Mouse (Mus musculus): Measurements from ENCODE around the gene Flvcr1. TPM values are rescaled to one million over a fixed set of nuclear protein-coding genes. Genes with fewer than 3 reads are reported as not detected.

The Flvcr1 gene
- polyA plus RNA-seq, 1 experiment: 7.0 TPM

GRCm38 (mm10) chr1:190979100-190979563, 46.8 kb downstream of the Flvcr1 start, which contains the start of gene Vash2:
Gene Vash2 (minus strand): TSS chr1:190979296.
- Histone ChIP-seq H3K79me2 (ENCODE audit: control insufficient read depth, insufficient read depth) (peaks cover 45% of the 10 kb centered on the region), H3K4me3 (ENCODE audit: insufficient read depth, poor library complexity, severe bottlenecking) (peak within 1 kb of the TSS; percentile 63), H3ac (ENCODE audit: control insufficient read depth, insufficient read length, low read depth) (peak within 1 kb of the TSS; percentile 95), H3K27me3 (ENCODE audit: control insufficient read depth, insufficient read depth, insufficient read length) (no peaks in the 10 kb centered on the region), H3K36me3 (ENCODE audit: control insufficient read depth, insufficient read depth) (peaks cover 5% of the 10 kb centered on the region), H3K79me3 (ENCODE audit: low read depth) (peaks cover 9% of the 10 kb centered on the region)
- TF ChIP-seq MYOD1 (IDR thresholded peaks at IDR 0.05; ENCODE audit: control insufficient read depth, insufficient read length, low read depth) (no peak), CEBPB (IDR thresholded peaks at IDR 0.05; ENCODE audit: low read depth) (no peak), MAX (IDR thresholded peaks at IDR 0.05) (peak; percentile 50), FOSL1 (IDR thresholded peaks at IDR 0.05; ENCODE audit: insufficient read depth, low read length, poor library complexity, severe bottlenecking) (peak; percentile 20)

- peaks cover 50% of the 10 kb centered on the region for H3K79me2 ChIP-seq (ENCODE audit: control insufficient read depth, insufficient read depth)
- TF ChIP-seq CEBPB (IDR thresholded peaks at IDR 0.05; ENCODE audit: low read depth) (no peak), MYOD1 (IDR thresholded peaks at IDR 0.05; ENCODE audit: control insufficient read depth, insufficient read length, low read depth) (no peak), CTCF (IDR thresholded peaks at IDR 0.05; ENCODE audit: control insufficient read depth, insufficient read depth, insufficient read length) (no peak), FOSL1 (IDR thresholded peaks at IDR 0.05; ENCODE audit: insufficient read depth, low read length, poor library complexity, severe bottlenecking) (no peak), MYOG (IDR thresholded peaks at IDR 0.05; ENCODE audit: control insufficient read depth, extremely low read depth, insufficient read length) (no peak), USF1 (IDR thresholded peaks at IDR 0.05; ENCODE audit: low read depth) (no peak), MAX (IDR thresholded peaks at IDR 0.05) (no peak)
- H3K36me3 ChIP-seq (ENCODE audit: control insufficient read depth, insufficient read depth): peaks cover 8% of the 10 kb centered on the region
- H3K4me3 ChIP-seq (ENCODE audit: insufficient read depth, poor library complexity, severe bottlenecking): peak overlapping the region; percentile 63
- H3K27me3 ChIP-seq (ENCODE audit: control insufficient read depth, insufficient read depth, insufficient read length): no peaks in the 10 kb centered on the region
- H3ac ChIP-seq (ENCODE audit: control insufficient read depth, insufficient read length, low read depth): peak overlapping the region; percentile 95
- H3K79me3 ChIP-seq (ENCODE audit: low read depth): peaks cover 9% of the 10 kb centered on the region
These were observed 47.4 kb downstream of the Flvcr1 start for GRCm38 (mm10) chr1:190978511-190979073.

GRCm38 (mm10) chr1:190978001-190978400, 48.0 kb downstream of the Flvcr1 start:
- H3K79me3 ChIP-seq (ENCODE audit: low read depth): peaks cover 9% of the 10 kb centered on the region
- peak overlapping the region; percentile 63 for H3K4me3 ChIP-seq (ENCODE audit: insufficient read depth, poor library complexity, severe bottlenecking)
- H3K36me3 ChIP-seq (ENCODE audit: control insufficient read depth, insufficient read depth): peaks cover 14% of the 10 kb centered on the region
- H3ac ChIP-seq (ENCODE audit: control insufficient read depth, insufficient read length, low read depth): peak overlapping the region; percentile 95
- peaks cover 50% of the 10 kb centered on the region for H3K79me2 ChIP-seq (ENCODE audit: control insufficient read depth, insufficient read depth)
- no peaks in the 10 kb centered on the region for H3K27me3 ChIP-seq (ENCODE audit: control insufficient read depth, insufficient read depth, insufficient read length)
- TF ChIP-seq CTCF (IDR thresholded peaks at IDR 0.05; ENCODE audit: control insufficient read depth, insufficient read depth, insufficient read length) (no peak), USF1 (IDR thresholded peaks at IDR 0.05; ENCODE audit: low read depth) (no peak), CEBPB (IDR thresholded peaks at IDR 0.05; ENCODE audit: low read depth) (no peak)

- peaks cover 9% of the 10 kb centered on the region for H3K79me3 ChIP-seq (ENCODE audit: low read depth)
These were observed 48.9 kb downstream of the Flvcr1 start for GRCm38 (mm10) chr1:190976887-190977573.

GRCm38 (mm10) chr1:190974833-190975232, 51.1 kb downstream of the Flvcr1 start:
- Histone ChIP-seq H3K27me3 (ENCODE audit: control insufficient read depth, insufficient read depth, insufficient read length) (no peaks in the 10 kb centered on the region), H3K79me2 (ENCODE audit: control insufficient read depth, insufficient read depth) (peaks cover 50% of the 10 kb centered on the region), H3ac (ENCODE audit: control insufficient read depth, insufficient read length, low read depth) (no peak overlapping the region), H3K36me3 (ENCODE audit: control insufficient read depth, insufficient read depth) (peaks cover 38% of the 10 kb centered on the region), H3K4me3 (ENCODE audit: insufficient read depth, poor library complexity, severe bottlenecking) (no peak overlapping the region), H3K79me3 (ENCODE audit: low read depth) (peaks cover 9% of the 10 kb centered on the region)
- TF ChIP-seq CEBPB (IDR thresholded peaks at IDR 0.05; ENCODE audit: low read depth) (no peak), USF1 (IDR thresholded peaks at IDR 0.05; ENCODE audit: low read depth) (no peak), MYOG (IDR thresholded peaks at IDR 0.05; ENCODE audit: control insufficient read depth, extremely low read depth, insufficient read length) (no peak)

More at GRCm38 (mm10) chr1:190976887-190977573, 48.9 kb downstream of the Flvcr1 start:
- H3ac ChIP-seq (ENCODE audit: control insufficient read depth, insufficient read length, low read depth): peak overlapping the region; percentile 36
- peaks cover 17% of the 10 kb centered on the region for H3K36me3 ChIP-seq (ENCODE audit: control insufficient read depth, insufficient read depth)
- H3K4me3 ChIP-seq (ENCODE audit: insufficient read depth, poor library complexity, severe bottlenecking): no peak overlapping the region
- TF ChIP-seq CEBPB (IDR thresholded peaks at IDR 0.05; ENCODE audit: low read depth) (no peak), MAX (IDR thresholded peaks at IDR 0.05) (no peak), FOSL1 (IDR thresholded peaks at IDR 0.05; ENCODE audit: insufficient read depth, low read length, poor library complexity, severe bottlenecking) (no peak), CTCF (IDR thresholded peaks at IDR 0.05; ENCODE audit: control insufficient read depth, insufficient read depth, insufficient read length) (no peak), USF1 (IDR thresholded peaks at IDR 0.05; ENCODE audit: low read depth) (no peak)
- H3K27me3 ChIP-seq (ENCODE audit: control insufficient read depth, insufficient read depth, insufficient read length): no peaks in the 10 kb centered on the region
- peaks cover 50% of the 10 kb centered on the region for H3K79me2 ChIP-seq (ENCODE audit: control insufficient read depth, insufficient read depth)

GRCm38 (mm10) chr1:190974191-190974590, 51.8 kb downstream of the Flvcr1 start:
- H3ac ChIP-seq (ENCODE audit: control insufficient read depth, insufficient read length, low read depth): no peak overlapping the region
- TF ChIP-seq MAX (IDR thresholded peaks at IDR 0.05) (no peak), CTCF (IDR thresholded peaks at IDR 0.05; ENCODE audit: control insufficient read depth, insufficient read depth, insufficient read length) (no peak), USF1 (IDR thresholded peaks at IDR 0.05; ENCODE audit: low read depth) (no peak), MYOG (IDR thresholded peaks at IDR 0.05; ENCODE audit: control insufficient read depth, extremely low read depth, insufficient read length) (no peak)
- H3K79me3 ChIP-seq (ENCODE audit: low read depth): peaks cover 9% of the 10 kb centered on the region
- peaks cover 42% of the 10 kb centered on the region for H3K36me3 ChIP-seq (ENCODE audit: control insufficient read depth, insufficient read depth)
- no peaks in the 10 kb centered on the region for H3K27me3 ChIP-seq (ENCODE audit: control insufficient read depth, insufficient read depth, insufficient read length)
- peaks cover 50% of the 10 kb centered on the region for H3K79me2 ChIP-seq (ENCODE audit: control insufficient read depth, insufficient read depth)
- no peak overlapping the region for H3K4me3 ChIP-seq (ENCODE audit: insufficient read depth, poor library complexity, severe bottlenecking)
